Mouse (Mus musculus) thymus, postnatal 25 days (tissue): ENCODE measurements around the gene Olfr532.
"Not testable (repeated sequence)": the region's sequence is repeated elsewhere in the genome, so short reads cannot be mapped to it uniquely, and the experiment has no call there.

Source experiments
- DNase-seq: peaks from one replicate; pipeline ENCODE4 v3.0.0; 2022

Gene Olfr532

GRCm38 (mm10) chr7:140421539-140421938 lies at the start of gene Olfr532:
Gene Olfr532 (minus strand): TSS chr7:140421639.
- no peak for DNase-seq

- not testable (repeated sequence) for DNase-seq
Measured at GRCm38 (mm10) chr7:140463070-140463469, 41.6 kb upstream of the Olfr532 start, which contains the start of gene Olfr533. Gene Olfr533 (plus strand): TSS chr7:140463370.

GRCm38 (mm10) chr7:140443141-140443540 lies 21.7 kb upstream of the Olfr532 start:
- no peak for DNase-seq

GRCm38 (mm10) chr7:140402818-140403217 lies 18.6 kb downstream of the Olfr532 start, which contains the start of gene Olfr531:
Gene Olfr531 (minus strand): TSS chr7:140402918.
- DNase-seq = no peak

GRCm38 (mm10) chr7:140376911-140377310 lies 44.5 kb downstream of the Olfr532 start:
- no peak for DNase-seq

- no peak for DNase-seq
Measured at GRCm38 (mm10) chr7:140376231-140376630, 45.2 kb downstream of the Olfr532 start, which contains the start of gene Olfr530. Gene Olfr530 (minus strand): TSS chr7:140376331.

- DNase-seq = peak; percentile 16
Measured at GRCm38 (mm10) chr7:140374300-140374699, 47.1 kb downstream of the Olfr532 start.
